Mouse (Mus musculus): ENCODE results near the gene Hist1h2bf. TPM values are rescaled to one million over a fixed set of nuclear protein-coding genes. Genes with fewer than 3 reads are reported as not detected.

Hist1h2bf gene
- polyA plus RNA-seq, 1 experiment from 2014 or later: 0.65 TPM

Small RNA genes within 50 kb of the gene (microRNA-seq; reads per million reads assigned to microRNA genes)
- gene Gm44297 (not detected), gene Gm44359 (not detected), gene Gm44394 (not detected)

Other genes with a start within 250 kb of the Hist1h2bf start
- gene Zfp322a, start 205.0 kb downstream of the Hist1h2bf start, polyA plus RNA-seq (2015; fragmentation: Nextera tagmentation; extraction: Ambion mirVana): 28.9 and 30.1 TPM in 2 replicates
- 7.2 and 8.3 TPM in 2 replicates for gene Abt1, start 150.3 kb downstream of the Hist1h2bf start, polyA plus RNA-seq (2015; fragmentation: Nextera tagmentation; extraction: Ambion mirVana)
- gene Btn1a1, start 108.3 kb downstream of the Hist1h2bf start, polyA plus RNA-seq (2015; fragmentation: Nextera tagmentation; extraction: Ambion mirVana): 0.11 and 0.19 TPM in 2 replicates
- gene Btn2a2, start 85.3 kb downstream of the Hist1h2bf start, polyA plus RNA-seq (2015; fragmentation: Nextera tagmentation; extraction: Ambion mirVana): 0.09 TPM in 1 of 2 replicates, not detected in the other
- 0.92 and 4.6 TPM in 2 replicates for gene Hist1h4h, start 43.1 kb downstream of the Hist1h2bf start, polyA plus RNA-seq (2015; fragmentation: Nextera tagmentation; extraction: Ambion mirVana)
- gene Hist1h2af, start 40.3 kb downstream of the Hist1h2bf start, polyA plus RNA-seq (2015; fragmentation: Nextera tagmentation; extraction: Ambion mirVana): 1.7 TPM in 1 of 2 replicates, not detected in the other
- 1.3 TPM in 1 of 2 replicates, not detected in the other for gene Hist1h3g, start 38.8 kb downstream of the Hist1h2bf start, polyA plus RNA-seq (2015; fragmentation: Nextera tagmentation; extraction: Ambion mirVana)
- gene Hist1h2bh, start 30.8 kb downstream of the Hist1h2bf start, polyA plus RNA-seq (2015; fragmentation: Nextera tagmentation; extraction: Ambion mirVana): 0.09 and 0.36 TPM in 2 replicates
- 0.21 TPM in 1 of 2 replicates, not detected in the other for gene Hist1h3f, start 30.1 kb downstream of the Hist1h2bf start, polyA plus RNA-seq (2015; fragmentation: Nextera tagmentation; extraction: Ambion mirVana)
- gene Hist1h4f, start 22.5 kb downstream of the Hist1h2bf start, polyA plus RNA-seq (2015; fragmentation: Nextera tagmentation; extraction: Ambion mirVana): not detected in 2 replicates
- 0.09 and 0.13 TPM in 2 replicates for gene Hist1h1d, start 20.9 kb downstream of the Hist1h2bf start, polyA plus RNA-seq (2015; fragmentation: Nextera tagmentation; extraction: Ambion mirVana)
- gene Hist1h3e, start 11.8 kb downstream of the Hist1h2bf start, polyA plus RNA-seq (2015; fragmentation: Nextera tagmentation; extraction: Ambion mirVana): 1.5 and 2.0 TPM in 2 replicates
- gene Hist1h2ae, start 3.0 kb downstream of the Hist1h2bf start, polyA plus RNA-seq (2015; fragmentation: Nextera tagmentation; extraction: Ambion mirVana): 7.7 and 9.3 TPM in 2 replicates
- 1.5 and 3.0 TPM in 2 replicates for gene Hist1h2bg, start 2.8 kb downstream of the Hist1h2bf start, polyA plus RNA-seq (2015; fragmentation: Nextera tagmentation; extraction: Ambion mirVana)
- gene Hist1h2ad, start 185 bp upstream of the Hist1h2bf start, polyA plus RNA-seq (2015; fragmentation: Nextera tagmentation; extraction: Ambion mirVana): not detected in 2 replicates
- gene Hist1h3d, start 1.6 kb upstream of the Hist1h2bf start, polyA plus RNA-seq (2015; fragmentation: Nextera tagmentation; extraction: Ambion mirVana): 0.58 and 0.66 TPM in 2 replicates
- 25.2 and 28.2 TPM in 2 replicates for gene Hist1h4d, start 7.4 kb upstream of the Hist1h2bf start, polyA plus RNA-seq (2015; fragmentation: Nextera tagmentation; extraction: Ambion mirVana)
- 0.80 and 0.89 TPM in 2 replicates for gene Hist1h2be, start 46.9 kb upstream of the Hist1h2bf start, polyA plus RNA-seq (2015; fragmentation: Nextera tagmentation; extraction: Ambion mirVana)
- 7.7 and 9.3 TPM in 2 replicates for gene Hist1h1e, start 48.4 kb upstream of the Hist1h2bf start, polyA plus RNA-seq (2015; fragmentation: Nextera tagmentation; extraction: Ambion mirVana)
- 0.19 and 0.41 TPM in 2 replicates for gene Hist1h2ac, start 109.8 kb upstream of the Hist1h2bf start, polyA plus RNA-seq (2015; fragmentation: Nextera tagmentation; extraction: Ambion mirVana)
- 37.8 and 45.4 TPM in 2 replicates for gene Hist1h2bc, start 110.0 kb upstream of the Hist1h2bf start, polyA plus RNA-seq (2015; fragmentation: Nextera tagmentation; extraction: Ambion mirVana)
- gene Hist1h1t, start 121.6 kb upstream of the Hist1h2bf start, polyA plus RNA-seq (2015; fragmentation: Nextera tagmentation; extraction: Ambion mirVana): not detected in 2 replicates
- gene Hist1h4c, start 124.3 kb upstream of the Hist1h2bf start, polyA plus RNA-seq (2015; fragmentation: Nextera tagmentation; extraction: Ambion mirVana): 2.4 and 3.7 TPM in 2 replicates
- gene Hfe, start 136.7 kb upstream of the Hist1h2bf start, polyA plus RNA-seq (2015; fragmentation: Nextera tagmentation; extraction: Ambion mirVana): 6.6 and 7.2 TPM in 2 replicates
- 16.4 and 22.5 TPM in 2 replicates for gene Hist1h1c, start 164.6 kb upstream of the Hist1h2bf start, polyA plus RNA-seq (2015; fragmentation: Nextera tagmentation; extraction: Ambion mirVana)
- not detected in 2 replicates for gene Hist1h3c, start 171.4 kb upstream of the Hist1h2bf start, polyA plus RNA-seq (2015; fragmentation: Nextera tagmentation; extraction: Ambion mirVana)
- gene Hist1h2bb, start 172.5 kb upstream of the Hist1h2bf start, polyA plus RNA-seq (2015; fragmentation: Nextera tagmentation; extraction: Ambion mirVana): 0.62 TPM in 1 of 2 replicates, not detected in the other
- gene Hist1h2ab, start 176.9 kb upstream of the Hist1h2bf start, polyA plus RNA-seq (2015; fragmentation: Nextera tagmentation; extraction: Ambion mirVana): 2.7 and 4.7 TPM in 2 replicates
- 0.58 TPM in 1 of 2 replicates, not detected in the other for gene Hist1h3b, start 178.1 kb upstream of the Hist1h2bf start, polyA plus RNA-seq (2015; fragmentation: Nextera tagmentation; extraction: Ambion mirVana)
- gene Hist1h4b, start 182.8 kb upstream of the Hist1h2bf start, polyA plus RNA-seq (2015; fragmentation: Nextera tagmentation; extraction: Ambion mirVana): 1.2 TPM in 1 of 2 replicates, not detected in the other
- gene Hist1h4a, start 187.0 kb upstream of the Hist1h2bf start, polyA plus RNA-seq (2015; fragmentation: Nextera tagmentation; extraction: Ambion mirVana): 0.54 TPM in 1 of 2 replicates, not detected in the other
- gene Hist1h3a, start 188.2 kb upstream of the Hist1h2bf start, polyA plus RNA-seq (2015; fragmentation: Nextera tagmentation; extraction: Ambion mirVana): 0.66 and 0.94 TPM in 2 replicates
- 0.50 and 0.66 TPM in 2 replicates for gene Hist1h1a, start 189.5 kb upstream of the Hist1h2bf start, polyA plus RNA-seq (2015; fragmentation: Nextera tagmentation; extraction: Ambion mirVana)
- not detected in 2 replicates for gene Trim38, start 195.7 kb upstream of the Hist1h2bf start, polyA plus RNA-seq (2015; fragmentation: Nextera tagmentation; extraction: Ambion mirVana)
- not detected in 2 replicates for gene Slc17a2, start 232.8 kb upstream of the Hist1h2bf start, polyA plus RNA-seq (2015; fragmentation: Nextera tagmentation; extraction: Ambion mirVana)